Mouse (Mus musculus) kidney, adult 18-20 months (tissue): ENCODE data around the gene Gnai3.
A peak's percentile ranks its signal among the peaks of the same experiment; 100 is the strongest.

Source experiments
- DNase-seq: peaks from one replicate; pipeline ENCODE4 v3.0.0; 2021

Gene Gnai3

GRCm38 (mm10) chr3:108102075-108102474 lies 43.9 kb downstream of the Gnai3 start:
- no peak for DNase-seq

- no peak for DNase-seq
These were observed 44.4 kb downstream of the Gnai3 start for GRCm38 (mm10) chr3:108101594-108101993.

- no peak for DNase-seq
These were observed 47.6 kb downstream of the Gnai3 start for GRCm38 (mm10) chr3:108098316-108098715.

- DNase-seq = no peak
These were observed 48.3 kb downstream of the Gnai3 start for GRCm38 (mm10) chr3:108097656-108098055.

- DNase-seq = no peak
These were observed 49.2 kb downstream of the Gnai3 start for GRCm38 (mm10) chr3:108096726-108097125.

GRCm38 (mm10) chr3:108096226-108096625 lies 49.7 kb downstream of the Gnai3 start:
- DNase-seq = no peak

GRCm38 (mm10) chr3:108094976-108095760 lies 50.8 kb downstream of the Gnai3 start:
- DNase-seq = no peak

- no peak for DNase-seq
These were observed 51.8 kb downstream of the Gnai3 start for GRCm38 (mm10) chr3:108094146-108094545.

GRCm38 (mm10) chr3:108093306-108093705 lies 52.6 kb downstream of the Gnai3 start:
- DNase-seq = no peak

GRCm38 (mm10) chr3:108092536-108093115 lies 53.3 kb downstream of the Gnai3 start, which contains the start of gene Gnat2:
Gene Gnat2, plus strand, starts transcription at chr3:108092789.
- no peak for DNase-seq

- no peak for DNase-seq
These were observed 53.9 kb downstream of the Gnai3 start for GRCm38 (mm10) chr3:108092030-108092429.

GRCm38 (mm10) chr3:108090561-108090960 lies 55.4 kb downstream of the Gnai3 start:
- DNase-seq = no peak

- no peak for DNase-seq
These were observed 56.0 kb downstream of the Gnai3 start for GRCm38 (mm10) chr3:108089916-108090315.

- DNase-seq = no peak
These were observed 57.0 kb downstream of the Gnai3 start for GRCm38 (mm10) chr3:108088842-108089380.

- DNase-seq = no peak
These were observed 58.6 kb downstream of the Gnai3 start for GRCm38 (mm10) chr3:108087329-108087728.

GRCm38 (mm10) chr3:108086470-108086979 lies 59.4 kb downstream of the Gnai3 start, which contains the start of gene Ampd2:
Gene Ampd2, minus strand, starts transcription at chr3:108086651.
- DNase-seq = peak; percentile 91

GRCm38 (mm10) chr3:108085721-108086469 lies 60.1 kb downstream of the Gnai3 start:
- DNase-seq = peak; percentile 89

- DNase-seq = peak; percentile 96
These were observed 60.6 kb downstream of the Gnai3 start for GRCm38 (mm10) chr3:108085281-108085720.

- DNase-seq = no peak
These were observed 61.1 kb downstream of the Gnai3 start for GRCm38 (mm10) chr3:108084767-108085270.

- no peak for DNase-seq
These were observed 62.0 kb downstream of the Gnai3 start for GRCm38 (mm10) chr3:108083904-108084407.

GRCm38 (mm10) chr3:108083161-108083560 lies 62.8 kb downstream of the Gnai3 start:
- no peak for DNase-seq

GRCm38 (mm10) chr3:108082251-108082875 lies 63.6 kb downstream of the Gnai3 start:
- no peak for DNase-seq
